Mouse (Mus musculus) c-Kit-positive CD71-negative TER-119-negative erythroid progenitor cells, embryonic 14.5 days (primary cell): Measurements from ENCODE around the gene Ubxn2a.

Experiments used
- DNase-seq: peaks from one replicate; pipeline ENCODE4 v3.0.0-alpha.2; 2013; ENCODE audit warnings: low read depth

Ubxn2a gene

GRCm38 (mm10) chr12:4878296-4878783 lies 29.2 kb downstream of the Ubxn2a start:
- no peak for DNase-seq

GRCm38 (mm10) chr12:4875623-4876022 lies 31.9 kb downstream of the Ubxn2a start:
- DNase-seq, result no peak

- peak; percentile 67 for DNase-seq
Measured at GRCm38 (mm10) chr12:4874161-4874927, 33.2 kb downstream of the Ubxn2a start, which contains the start of gene Mfsd2b. Gene Mfsd2b (minus strand): TSS chr12:4874359.

DNA sequence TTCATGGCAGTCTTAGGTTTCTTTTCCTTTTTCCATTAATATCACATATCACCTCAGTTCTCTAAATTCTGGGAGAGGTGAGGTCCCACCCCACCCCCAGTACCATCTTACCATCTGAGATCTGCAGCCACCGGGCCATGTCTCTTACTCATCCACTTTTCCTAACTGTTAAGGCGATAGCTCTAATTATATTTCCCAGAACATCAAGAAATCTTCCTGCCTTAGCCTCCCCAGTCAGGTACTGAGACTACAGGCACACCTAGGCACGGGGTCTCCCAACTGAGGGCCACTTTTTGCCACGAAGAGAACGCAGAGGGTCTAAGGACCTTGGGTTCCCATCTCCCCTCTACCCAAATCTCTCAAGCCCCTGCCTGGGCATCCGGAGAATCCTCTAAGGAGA lies 34.0 kb downstream of the Ubxn2a start:
- no peak for DNase-seq

- DNase-seq, result peak; percentile 45
Measured at GRCm38 (mm10) chr12:4872983-4873477, 34.5 kb downstream of the Ubxn2a start.

DNA sequence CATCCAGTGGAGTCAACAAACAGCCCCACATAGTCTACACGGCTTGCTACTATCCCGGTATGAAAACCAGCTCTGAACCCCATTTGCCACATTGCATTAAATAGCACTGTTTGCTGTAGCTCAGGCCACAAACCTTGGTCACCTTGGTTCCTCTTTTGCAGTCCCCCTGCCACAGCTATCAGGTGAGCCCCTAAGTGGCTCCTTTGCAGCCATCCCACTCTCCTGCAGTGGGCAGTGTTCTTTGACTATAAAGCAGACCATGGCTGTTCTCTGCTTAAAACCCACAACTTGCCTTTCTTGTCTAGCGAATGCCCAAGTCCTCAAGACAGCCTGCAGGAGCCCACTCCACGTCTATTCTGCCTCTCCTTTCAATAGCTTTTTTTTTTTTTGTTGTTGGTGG lies 35.2 kb downstream of the Ubxn2a start:
- no peak for DNase-seq

GRCm38 (mm10) chr12:4871260-4871659 lies 36.2 kb downstream of the Ubxn2a start:
- DNase-seq, result no peak

- DNase-seq, result no peak
Measured at GRCm38 (mm10) chr12:4868924-4869323, 38.6 kb downstream of the Ubxn2a start.

DNA sequence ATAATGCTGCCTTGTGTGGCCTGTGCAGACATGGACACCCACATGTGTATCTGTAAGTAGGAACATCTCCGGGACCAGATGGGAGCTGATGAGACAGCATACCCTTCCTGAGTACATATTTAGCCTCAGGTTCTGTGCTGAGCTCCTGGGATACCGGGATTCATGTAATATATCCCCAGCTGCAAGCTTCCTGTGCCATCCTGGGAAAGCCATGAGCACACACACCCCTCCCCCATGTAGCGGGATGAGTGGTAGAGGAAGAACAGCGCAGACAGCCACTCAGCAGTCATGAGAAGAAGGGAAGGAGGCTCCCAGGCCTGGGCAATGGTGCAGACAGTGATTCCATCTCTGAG lies 43.2 kb downstream of the Ubxn2a start:
- no peak for DNase-seq

- no peak for DNase-seq
Measured at GRCm38 (mm10) chr12:4863654-4864337, 43.7 kb downstream of the Ubxn2a start.

- DNase-seq, result no peak
Measured at GRCm38 (mm10) chr12:4862672-4863071, 44.8 kb downstream of the Ubxn2a start.

GRCm38 (mm10) chr12:4859241-4859914 lies 48.1 kb downstream of the Ubxn2a start:
- DNase-seq, result no peak

DNA sequence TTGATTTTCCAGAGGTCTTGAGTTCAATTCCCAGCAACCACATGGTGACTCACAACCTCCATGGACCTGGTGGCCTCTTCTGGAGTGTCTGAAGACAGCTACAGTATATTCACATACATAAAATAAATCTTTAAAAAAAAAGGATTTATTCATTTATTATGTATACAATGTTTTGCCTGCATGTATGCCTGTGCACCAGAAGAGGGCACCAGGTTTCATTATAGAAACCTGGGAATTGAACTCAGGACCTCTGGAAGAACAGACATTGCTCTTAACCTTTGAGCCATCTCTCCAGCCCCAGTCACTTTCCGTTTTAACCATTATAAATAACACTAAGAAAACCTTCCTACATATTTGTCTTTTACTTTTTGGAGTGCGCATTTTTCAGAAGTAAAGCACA lies 50.7 kb downstream of the Ubxn2a start:
- DNase-seq, result no peak

DNA sequence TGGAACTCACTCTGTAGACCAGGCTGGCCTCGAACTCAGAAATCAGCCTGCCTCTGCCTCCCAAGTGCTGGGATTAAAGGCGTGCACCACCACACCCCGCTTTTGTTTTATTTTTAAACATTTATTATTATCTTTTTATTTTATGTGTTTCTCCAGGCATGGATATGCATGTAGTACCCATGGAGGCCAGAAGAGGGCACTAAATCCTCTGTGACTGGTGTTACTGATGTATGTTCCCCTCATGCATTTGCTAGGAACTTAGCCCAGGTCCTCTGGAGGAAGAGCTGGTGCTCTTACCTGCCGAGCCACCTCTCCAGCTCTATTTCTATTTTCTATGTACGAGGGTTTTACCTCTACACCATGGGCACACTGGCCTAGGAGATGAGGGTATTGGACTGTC lies 51.3 kb downstream of the Ubxn2a start:
- DNase-seq, result no peak

- no peak for DNase-seq
Measured at GRCm38 (mm10) chr12:4843741-4844140, 63.8 kb downstream of the Ubxn2a start.

GRCm38 (mm10) chr12:4842890-4843597 lies 64.5 kb downstream of the Ubxn2a start, which contains the start of gene Wdcp:
Gene Wdcp (plus strand): TSS chr12:4843303.
- DNase-seq, result peak; percentile 84

DNA sequence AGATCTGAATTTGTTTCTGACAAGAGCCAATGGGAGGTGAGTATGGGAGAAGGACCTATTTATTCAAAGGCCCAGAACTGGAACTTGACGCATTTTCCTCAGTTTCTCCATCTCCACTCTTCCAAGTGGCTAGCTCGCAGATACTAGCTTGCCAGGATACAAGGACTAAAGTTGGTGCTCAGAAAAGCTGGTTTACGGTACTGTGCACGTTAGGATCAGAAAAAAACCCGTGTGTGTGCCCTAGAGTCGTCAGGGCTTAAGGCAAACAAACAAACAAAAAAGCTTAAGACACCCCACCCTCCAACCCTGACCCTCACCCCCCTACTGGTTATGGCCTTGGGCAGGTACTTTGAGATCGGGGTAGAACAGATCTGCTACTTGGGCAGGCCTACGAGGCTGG lies 65.0 kb downstream of the Ubxn2a start:
- no peak for DNase-seq

DNA sequence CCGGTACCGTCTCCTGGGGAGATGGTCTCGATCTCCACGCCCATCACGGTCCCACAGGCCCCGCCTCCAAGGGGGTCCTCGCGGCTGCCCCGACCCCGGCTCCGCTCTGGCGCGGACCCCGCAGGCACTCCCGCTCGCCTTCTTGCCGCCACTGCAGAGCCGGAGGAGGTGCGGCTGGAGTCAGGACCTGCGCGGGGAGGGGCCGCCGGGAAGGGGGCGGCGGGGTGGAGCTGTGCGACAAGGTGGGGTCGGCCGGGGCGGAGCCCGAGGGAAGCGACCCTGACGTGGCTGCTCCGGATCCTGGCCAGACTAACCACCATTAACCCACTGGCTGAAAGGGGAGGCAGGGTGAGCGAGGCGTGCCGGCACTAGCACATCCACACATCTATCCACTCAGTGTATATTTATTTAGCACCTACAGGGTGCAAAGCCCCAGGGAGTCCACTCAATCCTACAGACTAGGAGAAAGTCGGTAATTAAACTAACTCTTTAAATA lies 66.1 kb downstream of the Ubxn2a start, which contains the start of gene Fkbp1b:
Gene Fkbp1b, minus strand, starts transcription at position 200 of the 496 bp plus-strand sequence.
- DNase-seq, result no peak

DNA sequence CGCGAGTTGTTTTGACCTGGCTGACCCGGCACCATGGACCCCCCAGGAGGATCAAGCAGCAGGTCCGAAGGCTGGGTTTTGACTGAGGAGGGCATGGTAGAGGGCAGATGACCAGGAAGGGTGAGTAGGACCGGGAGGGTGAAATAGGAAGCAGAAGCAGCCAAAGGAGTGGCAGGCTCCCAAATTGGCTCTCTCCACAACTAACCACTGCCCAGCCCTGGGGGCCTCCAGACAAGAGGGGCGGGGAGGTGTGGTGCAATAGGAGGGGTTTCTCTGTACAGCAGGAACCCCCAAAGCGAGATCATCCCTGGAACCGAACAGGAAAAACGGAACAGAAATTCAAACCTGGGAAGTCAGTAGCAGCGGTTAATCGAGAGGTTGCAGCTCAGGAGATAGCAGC lies 66.8 kb downstream of the Ubxn2a start:
- no peak for DNase-seq

DNA sequence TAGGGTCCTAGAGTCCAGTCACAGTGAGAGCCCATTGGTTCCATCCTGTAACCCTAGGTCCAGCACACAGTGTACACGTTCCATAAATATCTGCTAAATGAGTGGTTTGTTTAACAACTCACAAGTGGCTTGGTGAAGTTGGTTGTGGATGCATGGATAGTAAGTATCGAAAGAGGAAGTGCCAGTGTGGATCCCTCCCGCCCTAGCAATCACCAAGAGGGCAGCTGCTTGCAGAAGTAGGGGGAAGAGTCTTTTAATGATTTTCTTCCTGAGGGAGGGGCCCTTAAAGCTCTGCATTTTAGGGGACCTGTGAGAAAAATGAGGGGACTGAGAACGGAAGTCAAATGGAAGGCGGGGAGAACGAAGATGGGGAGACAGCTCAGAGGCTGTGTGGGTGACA lies 67.5 kb downstream of the Ubxn2a start:
- no peak for DNase-seq

DNA sequence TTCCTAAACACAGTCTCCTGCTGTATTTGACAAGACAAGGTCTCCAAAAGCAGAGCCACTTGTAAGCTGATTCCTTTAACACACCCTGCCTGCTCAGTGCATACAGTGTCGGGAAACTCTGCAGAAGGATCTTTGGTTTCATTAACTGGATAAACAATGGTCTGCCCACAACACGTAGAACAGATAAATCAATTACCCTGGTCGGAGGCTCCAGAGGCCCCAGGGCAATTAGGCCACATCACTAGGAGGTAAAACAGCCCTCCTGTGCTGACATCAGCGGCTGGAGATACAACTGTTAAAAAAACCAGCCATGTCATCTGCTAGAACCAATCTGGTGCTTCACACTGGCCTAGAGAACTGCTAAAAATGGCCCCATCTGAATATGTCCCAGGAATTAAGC lies 70.5 kb downstream of the Ubxn2a start:
- no peak for DNase-seq
